Comparison of ENCODE assay signal across 9 mouse cellular contexts in genomic region chr9:55540391-55540770, GRCm38 (mm10). TPM values are rescaled to one million over a fixed set of nuclear protein-coding genes. Genes with fewer than 3 reads are reported as not detected.
A peak's percentile ranks its signal among the peaks of the same experiment; 100 is the strongest.
DNase-seq lines count a peak whose midpoint lies in the region; TF ChIP-seq lines count a peak whose summit lies in the region.
"Had no signal": no experiment of that assay in that cellular context is flagged by ENCODE, and none has a peak within 500 bp of the region (broad histone marks: within the 10 kb centered on the region; RNA-seq: fewer than 3 reads in every experiment).

No protein-coding gene starts in this region.

- WGBS in small intestine, adult 2 months: 3% methylated on average over 12 of the region's 12 CpGs

- DNase-seq in cerebellum, adult 11 months: peak; percentile 9
- DNase-seq in cerebellum, adult 9-11 months: no peak
- no peak for DNase-seq in testis, postnatal 10 days (ENCODE audit: low spot score)
- peak; percentile 14 to 46 for DNase-seq in kidney, postnatal 4 days
- no peak for DNase-seq in c-Kit-positive CD71-positive TER-119-positive erythroid progenitor cells, embryonic 14.5 days (ENCODE audit: low spot score)
- no peak for DNase-seq in adrenal gland, adult 18-20 months (ENCODE audit: low spot score in 2 of 2)

- H3K4me3 ChIP-seq in testis, adult 2 months (ENCODE audit: control insufficient read depth, low read depth, low read length): peak overlapping the region; percentile 24; the same call in 1 of the 2 replicates
- peak overlapping the region; percentile 66; the same call in 1 of the 2 replicates for H3K4me3 ChIP-seq in small intestine, adult 2 months (ENCODE audit: low read depth, low read length)

- H3K27me3 ChIP-seq in testis, adult 2 months (ENCODE audit: control insufficient read depth, insufficient read depth, low read length): peaks cover 9% of the 10 kb centered on the region
- H3K27me3 ChIP-seq in small intestine, adult 2 months (ENCODE audit: control insufficient read depth, insufficient read depth, low read length): peaks cover 72% of the 10 kb centered on the region

- TF ChIP-seq POLR2A in testis, adult 2 months (IDR thresholded peaks at IDR 0.05; ENCODE audit: control insufficient read depth, low read depth, low read length): no peak
- TF ChIP-seq POLR2A in small intestine, adult 2 months (IDR thresholded peaks at IDR 0.05; ENCODE audit: low read depth, low read length): no peak

- H3K4me1 ChIP-seq in testis, adult 2 months (ENCODE audit: control insufficient read depth, insufficient read depth, low read length): peaks cover 31% of the 10 kb centered on the region
- H3K4me1 ChIP-seq in small intestine, adult 2 months (ENCODE audit: control insufficient read depth, insufficient read depth, insufficient read length, low read length): peaks cover 27% of the 10 kb centered on the region

- H3K36me3 ChIP-seq in testis, adult 2 months (ENCODE audit: control insufficient read depth, insufficient read depth, low read length): no peaks in the 10 kb centered on the region
- no peaks in the 10 kb centered on the region for H3K36me3 ChIP-seq in small intestine, adult 2 months (ENCODE audit: control insufficient read depth, insufficient read depth, low read length)

- TF ChIP-seq CTCF in testis, adult 2 months (IDR thresholded peaks at IDR 0.05; ENCODE audit: control insufficient read depth, insufficient read depth, insufficient replicate concordance, low read depth, low read length): no peak
- no peak for TF ChIP-seq CTCF in small intestine, adult 2 months (IDR thresholded peaks at IDR 0.05; ENCODE audit: extremely low read depth, insufficient read length, insufficient replicate concordance, low read depth, low read length)

- H3K27ac ChIP-seq in testis, adult 2 months (ENCODE audit: control insufficient read depth, insufficient read depth, low read depth, low read length): no peak overlapping the region
- no peak overlapping the region for H3K27ac ChIP-seq in small intestine, adult 2 months (ENCODE audit: insufficient read depth, low read depth, low read length)
- H3K27ac ChIP-seq: macrophage had no signal

RNA-seq across cellular contexts. Expression of gene Isl2, which starts 1.9 kb away (rescaled TPM):
- polyA plus RNA-seq in testis, adult 2 months (2012; rRNA removed): 0.30 and 0.43 TPM in 2 replicates
- 2.2 and 3.4 TPM in 2 replicates for polyA plus RNA-seq in small intestine, adult 2 months (2012; rRNA removed)
- total RNA-seq in adrenal gland, adult 18-20 months (2021): not detected
- polyA plus RNA-seq: macrophage had no signal

RNA-seq across cellular contexts. Expression of gene Etfa, which starts 28.3 kb away (rescaled TPM):
- 13.7 and 16.7 TPM in 2 replicates for polyA plus RNA-seq in testis, adult 2 months (2012; rRNA removed)
- 38.5 and 62.1 TPM in 2 replicates for polyA plus RNA-seq in small intestine, adult 2 months (2012; rRNA removed)
- 100 to 1,000 TPM; 480 to 543 TPM for total RNA-seq in adrenal gland, adult 18-20 months (2021)

Comparison
In these comparisons a context has a peak if more than half of its experiments do, and no peak if none do; other contexts are left out.
1. DNase-seq: peak in cerebellum, adult 11 months (single experiment) and kidney, postnatal 4 days (2 of 2); none in cerebellum, adult 9-11 months (single experiment), testis, postnatal 10 days (single experiment), c-Kit-positive CD71-positive TER-119-positive erythroid progenitor cells, embryonic 14.5 days (single experiment) and adrenal gland, adult 18-20 months (0 of 2).